ENCODE assay signal across 21 mouse cellular contexts in the genomic region with DNA sequence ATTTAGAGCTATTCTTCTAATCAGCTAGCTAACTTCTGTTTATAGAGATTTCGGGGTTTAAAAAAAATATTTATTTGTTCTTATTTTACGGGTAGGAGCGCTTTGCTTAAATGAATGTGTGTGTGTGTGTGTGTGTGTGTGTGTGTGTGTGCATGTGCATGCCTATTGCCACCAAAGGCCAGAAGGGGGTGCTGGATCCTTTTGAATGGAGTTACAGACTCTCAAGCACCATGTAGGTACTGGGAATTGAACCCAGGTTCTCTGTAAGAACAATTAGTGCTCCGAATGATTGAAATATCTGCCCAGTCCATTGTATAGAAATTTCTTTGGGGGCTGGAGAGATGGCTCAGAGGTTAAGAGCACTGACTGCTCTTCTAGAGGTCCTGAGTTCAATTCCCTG. TPM values are rescaled to one million over a fixed set of nuclear protein-coding genes. Genes with fewer than 3 reads are reported as not detected.
"Had no signal": no experiment of that assay in that cellular context is flagged by ENCODE, and none has a peak within 500 bp of the region (broad histone marks: within the 10 kb centered on the region; RNA-seq: fewer than 3 reads in every experiment).

No protein-coding gene starts in this region.

- H3K4me3 ChIP-seq: liver, embryonic 13.5 days; liver, embryonic 15.5 days; midbrain, embryonic 10.5 days; midbrain, embryonic 13.5 days; midbrain, embryonic 15.5 days; myocyte; neural tube, embryonic 13.5 days; neural tube, embryonic 15.5 days had no signal

- H3K27ac ChIP-seq: liver, embryonic 13.5 days; liver, embryonic 15.5 days; midbrain, embryonic 10.5 days; midbrain, embryonic 13.5 days; midbrain, embryonic 15.5 days; neural tube, embryonic 13.5 days; neural tube, embryonic 15.5 days had no signal

- H3K27me3 ChIP-seq: liver, embryonic 13.5 days; liver, embryonic 15.5 days; midbrain, embryonic 13.5 days; midbrain, embryonic 15.5 days; neural tube, embryonic 15.5 days had no signal

- H3K9ac ChIP-seq: liver, embryonic 13.5 days; liver, embryonic 15.5 days; midbrain, embryonic 13.5 days; midbrain, embryonic 15.5 days; neural tube, embryonic 13.5 days; neural tube, embryonic 15.5 days had no signal

- ATAC-seq: midbrain, embryonic 13.5 days; midbrain, embryonic 15.5 days had no signal

- H3K36me3 ChIP-seq: liver, embryonic 13.5 days; liver, embryonic 15.5 days; midbrain, embryonic 13.5 days; midbrain, embryonic 15.5 days; neural tube, embryonic 13.5 days; neural tube, embryonic 15.5 days had no signal

- H3K4me2 ChIP-seq: liver, embryonic 13.5 days; liver, embryonic 15.5 days; midbrain, embryonic 13.5 days; midbrain, embryonic 15.5 days; neural tube, embryonic 13.5 days; neural tube, embryonic 15.5 days had no signal

- H3K4me1 ChIP-seq: liver, embryonic 13.5 days; midbrain, embryonic 13.5 days; midbrain, embryonic 15.5 days; neural tube, embryonic 13.5 days; neural tube, embryonic 15.5 days had no signal

- H3K9me3 ChIP-seq: liver, embryonic 13.5 days; liver, embryonic 15.5 days; midbrain, embryonic 10.5 days; midbrain, embryonic 13.5 days; midbrain, embryonic 15.5 days; neural tube, embryonic 13.5 days; neural tube, embryonic 15.5 days had no signal

- DNase-seq: liver, embryonic 13.5 days; lung, adult 2 months; lung, postnatal 14 days; lung, postnatal 4 days; retina, postnatal 1 day; right cerebral cortex, adult 18-20 months; right cerebral cortex, postnatal 25 days; right cerebral cortex, postnatal 4 days; spleen, adult 18-20 months; thymus, adult 18-20 months; thymus, postnatal 14 days; thymus, postnatal 36 days had no signal

RNA-seq across cellular contexts. Expression of a gene that starts 37.7 kb away (rescaled TPM):
- total RNA-seq: megakaryocyte, adult 5-6 weeks; megakaryocyte-erythroid progenitor cell, adult 5-6 weeks had no signal
